Mouse (Mus musculus): ENCODE measurements around the gene Srsf3.

Gene Srsf3

DNA sequence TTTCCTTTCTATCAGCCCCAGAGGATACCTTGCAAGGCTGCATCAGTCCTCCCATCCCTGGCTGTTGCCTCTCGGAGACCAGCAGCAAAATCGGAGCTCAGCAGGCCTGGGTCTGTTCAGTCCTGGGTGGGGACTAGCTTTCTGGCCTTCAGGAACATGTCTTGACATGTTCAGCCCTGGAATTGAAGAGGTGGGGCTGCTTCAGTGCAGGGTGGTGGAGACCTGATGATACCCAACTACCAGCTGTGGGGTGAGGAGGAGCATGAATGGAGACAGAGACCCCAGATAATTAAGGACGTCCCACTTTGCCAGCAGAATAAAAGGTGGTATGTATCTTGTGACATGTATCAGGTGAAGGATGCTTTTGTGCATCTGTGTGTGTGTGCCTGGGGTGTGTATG, 58.3 kb downstream of the Srsf3 start, which contains the start of gene Cdkn1a:
Gene Cdkn1a (plus strand): TSS at position 201 of the 400 bp plus-strand sequence.
- no peak for DNase-seq (ENCODE audit: low read depth, low spot score)

DNA sequence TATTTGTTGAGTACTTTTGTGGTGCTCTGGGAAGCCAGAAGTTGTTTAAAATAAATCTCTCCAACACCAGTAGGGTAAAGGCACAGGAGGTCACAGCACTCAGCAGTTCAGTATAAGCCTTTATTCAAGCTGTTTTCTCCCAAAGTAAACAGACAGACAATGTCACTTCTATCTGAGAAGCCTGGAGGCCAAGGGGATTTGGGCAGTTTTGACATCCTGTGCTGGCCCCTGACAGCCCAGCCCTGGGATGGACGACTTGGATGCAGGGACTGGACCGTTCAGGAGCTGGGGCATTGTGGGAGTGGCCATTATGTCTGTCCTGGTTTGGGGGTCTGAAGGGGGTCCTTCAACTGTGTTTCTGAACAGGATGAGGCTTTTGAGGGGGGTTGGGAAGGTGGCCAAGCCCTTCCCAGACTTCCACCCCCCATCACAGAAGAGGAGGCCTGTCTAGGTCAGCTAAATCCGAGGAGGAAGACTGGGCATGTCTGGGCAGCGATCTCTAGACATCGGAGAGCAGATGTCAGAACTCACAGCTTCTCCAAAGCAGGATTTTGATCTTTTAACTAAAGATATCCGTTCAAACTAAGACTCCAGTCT, 59.0 kb downstream of the Srsf3 start:
- DNase-seq (ENCODE audit: low read depth, low spot score): no peak

DNA sequence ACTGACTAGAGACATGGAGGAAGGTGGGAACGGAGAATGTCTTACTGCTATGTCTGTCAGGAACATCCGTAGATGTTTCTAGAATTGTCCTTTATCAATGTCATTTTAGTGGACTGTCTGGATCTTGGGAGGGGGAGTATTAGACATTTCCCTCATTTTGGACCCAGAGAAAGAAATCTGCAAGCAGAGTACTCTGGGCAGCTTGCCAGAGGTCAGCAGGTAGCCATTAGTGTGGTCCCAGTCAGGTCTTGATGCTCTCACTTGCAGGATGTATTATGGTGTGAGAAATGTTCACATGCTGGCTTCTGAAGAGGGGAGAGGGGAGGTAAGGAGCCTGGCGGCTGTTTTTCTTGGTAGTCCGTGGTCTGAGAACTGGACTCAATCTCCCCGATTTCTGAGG, 60.1 kb downstream of the Srsf3 start:
- DNase-seq (ENCODE audit: low read depth, low spot score): no peak

All from mesoderm, embryonic 11.5 days (tissue).